ENCODE assay signal across 10 mouse cellular contexts in genomic region chr8:19706918-19707760, GRCm38 (mm10). TPM values are rescaled to one million over a fixed set of nuclear protein-coding genes. Genes with fewer than 3 reads are reported as not detected.
A peak's percentile ranks its signal among the peaks of the same experiment; 100 is the strongest.
DNase-seq lines count a peak whose midpoint lies in the region; ATAC-seq and TF ChIP-seq lines count a peak whose summit lies in the region.
"Not testable (repeated sequence)": the region's sequence is repeated elsewhere in the genome, so short reads cannot be mapped to it uniquely, and the experiment has no call there.
"Had no signal": no experiment of that assay in that cellular context is flagged by ENCODE, and none has a peak within 500 bp of the region (broad histone marks: within the 10 kb centered on the region; RNA-seq: fewer than 3 reads in every experiment).

No protein-coding gene starts in this region.

- H3K9ac ChIP-seq in forebrain, embryonic 14.5 days (ENCODE audit: low read length); liver, embryonic 14.5 days (replicated peaks): not testable (repeated sequence)

- TF ChIP-seq EP300 in liver, embryonic 14.5 days (IDR thresholded peaks at IDR 0.05; ENCODE audit: low read depth), result not testable (repeated sequence)

- H3K4me3 ChIP-seq in E14TG2a.4 (replicated peaks; ENCODE audit: low read length); forebrain, embryonic 14.5 days (ENCODE audit: low read depth, low read length); liver, embryonic 14.5 days (ENCODE audit: insufficient read depth in 1 of 2, low read depth in 2 of 2, low read length in 2 of 2): not testable (repeated sequence)

- peak; percentile 63 for DNase-seq in brain, embryonic 14.5 days (ENCODE audit: low read depth)
- DNase-seq in forebrain, embryonic 14.5 days (ENCODE audit: low spot score), result peak; percentile 44
- peak; percentile 75 to 85 for DNase-seq in heart, postnatal 14 days
- DNase-seq in kidney, postnatal 4 days, result peak; percentile 87 to 89
- not testable (repeated sequence) for DNase-seq in liver, embryonic 14.5 days (ENCODE audit: low read depth in 3 of 3, low spot score in 3 of 3)
- peak; percentile 82 for DNase-seq in ovary, postnatal 10 days (ENCODE audit: low spot score)
- DNase-seq in thymus, postnatal 0 days (ENCODE audit: low spot score), result peak; percentile 28

- ATAC-seq in forebrain, embryonic 14.5 days; liver, embryonic 14.5 days (ENCODE audit: insufficient read depth): not testable (repeated sequence)

- H3K27ac ChIP-seq in forebrain, embryonic 14.5 days (ENCODE audit: low read depth, low read length); liver, embryonic 14.5 days: not testable (repeated sequence)

- TF ChIP-seq CTCF in E14TG2a.4 (conservative IDR thresholded peaks at IDR 0.05; ENCODE audit: low read length), result peak; percentile 93
- not testable (repeated sequence) for TF ChIP-seq CTCF in brain, embryonic 14.5 days (IDR thresholded peaks at IDR 0.05; ENCODE audit: borderline replicate concordance, extremely low read depth, insufficient read depth, insufficient read length)
- peak; percentile 50 for TF ChIP-seq CTCF in liver, embryonic 14.5 days (IDR thresholded peaks at IDR 0.05; ENCODE audit: low read depth)

- not testable (repeated sequence) for H3K4me1 ChIP-seq in E14TG2a.4 (replicated peaks; ENCODE audit: low read depth, low read length); forebrain, embryonic 14.5 days (ENCODE audit: control insufficient read depth, insufficient read depth, low read length); liver, embryonic 14.5 days (replicated peaks; ENCODE audit: control insufficient read depth in 2 of 2, insufficient read depth in 2 of 2, low read length in 1 of 2)

- TF ChIP-seq POLR2A in brain, embryonic 14.5 days (IDR thresholded peaks at IDR 0.05; ENCODE audit: borderline replicate concordance, extremely low read depth, insufficient read depth, insufficient read length, poor library complexity, severe bottlenecking), result not testable (repeated sequence)

- 72% methylated on average over 7 of the region's 7 CpGs for WGBS in forebrain, embryonic 14.5 days
- 46% methylated on average over 7 of the region's 7 CpGs for WGBS in liver, embryonic 14.5 days (ENCODE audit: insufficient replicate concordance)

- H3K4me2 ChIP-seq in forebrain, embryonic 14.5 days (ENCODE audit: low read length); liver, embryonic 14.5 days (ENCODE audit: low read depth): not testable (repeated sequence)

- H3K36me3 ChIP-seq in E14TG2a.4 (ENCODE audit: insufficient read depth, low read length); forebrain, embryonic 14.5 days (ENCODE audit: control insufficient read depth, insufficient read depth, low read length); liver, embryonic 14.5 days (replicated peaks; ENCODE audit: control insufficient read depth, insufficient read depth, low read depth): not testable (repeated sequence)

- peaks cover 18% of the 10 kb centered on the region for H3K9me3 ChIP-seq in E14TG2a.4 (ENCODE audit: low read length)
- H3K9me3 ChIP-seq in forebrain, embryonic 14.5 days (replicated peaks; ENCODE audit: control insufficient read depth, low read length); liver, embryonic 14.5 days (ENCODE audit: control insufficient read depth, low read length): not testable (repeated sequence)

- not testable (repeated sequence) for H3K27me3 ChIP-seq in E14TG2a.4 (ENCODE audit: insufficient read depth, low read length); forebrain, embryonic 14.5 days (replicated peaks; ENCODE audit: control insufficient read depth, insufficient read depth, low read length); liver, embryonic 14.5 days (ENCODE audit: control insufficient read depth, insufficient read depth, low read length)

- intact Hi-C loops in heart, postnatal 14 days (cut with DNase I), result not testable (repeated sequence)

RNA-seq across cellular contexts. Expression of gene 4930467E23Rik, which starts 22.2 kb away (rescaled TPM):
- polyA plus RNA-seq in brain, embryonic 14.5 days (2012; rRNA removed), result not detected in 2 replicates
- polyA plus RNA-seq in forebrain, embryonic 14.5 days (2014; fragmentation: Nextera tagmentation; extraction: Ambion mirVana), result not detected in 2 replicates
- total RNA-seq in heart, postnatal 14 days (2021), result under 1 TPM; 0.12 to 0.66 TPM
- not detected in 2 replicates for polyA plus RNA-seq in liver, embryonic 14.5 days (2012; rRNA removed)
- polyA plus RNA-seq in liver, embryonic 14.5 days (2014; fragmentation: Nextera tagmentation; extraction: Ambion mirVana), result not detected in 2 replicates
- not detected in 2 replicates for polyA plus RNA-seq in thymus, postnatal 0 days (2015; fragmentation: Nextera tagmentation; extraction: Ambion mirVana)
- total RNA-seq: monocyte, adult 5-6 weeks had no signal
- polyA plus RNA-seq: heart, embryonic 15.5 days had no signal
